Mouse (Mus musculus) left cerebral cortex, postnatal 36 days (tissue): ENCODE measurements around the gene Nrarp. TPM values are rescaled to one million over a fixed set of nuclear protein-coding genes. Genes with fewer than 3 reads are reported as not detected.

Source experiments
- DNase-seq, 2 experiments: peaks; one replicate each; pipeline ENCODE4 v3.0.0; 2021 to 2022; ENCODE audit warnings: low spot score in 2 of 2, mixed read lengths in 1 of 2
- intact Hi-C: fragments of 180-260 bp; cut with DNase I; formaldehyde crosslinking; loops from one replicate; pipeline ENCODE4 v1.15.1; 2025
- total RNA-seq, 2 experiments: library from RNA; stranded (reverse); gene quantifications; 2 replicates each; pipeline ENCODE4 v1.2.3; 2021

Gene Nrarp
- total RNA-seq, result 10 to 100 TPM; 19.7 to 30.7 TPM

- intact Hi-C loops, result loop anchor here (5.0 kb wide), 1 partner anchor 83 kb away; the partner anchor contains the start of gene Noxa1
These were observed at the start of gene Nrarp for GRCm38 (mm10) chr2:25180478-25180903. TSS of gene Nrarp (plus strand) at chr2:25180758.

GRCm38 (mm10) chr2:25131601-25132000, 49.0 kb upstream of the Nrarp start:
- intact Hi-C loops, result no loop called here
- no peak for DNase-seq

More at GRCm38 (mm10) chr2:25180478-25180903, at the start of gene Nrarp:
- peak; percentile 90 for DNase-seq

- DNase-seq, result no peak
- intact Hi-C loops, result no loop called here
These were observed 42.7 kb upstream of the Nrarp start for GRCm38 (mm10) chr2:25137832-25138231.

- no peak for DNase-seq
- intact Hi-C loops, result no loop called here
These were observed 39.4 kb upstream of the Nrarp start for GRCm38 (mm10) chr2:25141185-25141584.

- intact Hi-C loops, result no loop called here
- DNase-seq, result no peak
These were observed 38.6 kb upstream of the Nrarp start for GRCm38 (mm10) chr2:25141921-25142320.

- intact Hi-C loops, result no loop called here
- DNase-seq, result no peak
These were observed 35.2 kb upstream of the Nrarp start for GRCm38 (mm10) chr2:25145346-25145745.

GRCm38 (mm10) chr2:25147398-25147797, 33.2 kb upstream of the Nrarp start:
- DNase-seq, result no peak
- intact Hi-C loops, result no loop called here

- intact Hi-C loops, result no loop called here
- DNase-seq, result no peak
These were observed 32.7 kb upstream of the Nrarp start for GRCm38 (mm10) chr2:25147892-25148291.

GRCm38 (mm10) chr2:25149643-25150042, 30.9 kb upstream of the Nrarp start:
- DNase-seq, result no peak
- intact Hi-C loops, result no loop called here

- no peak for DNase-seq
- intact Hi-C loops, result no loop called here
These were observed 29.1 kb upstream of the Nrarp start for GRCm38 (mm10) chr2:25151280-25151956.

- no peak for DNase-seq
- intact Hi-C loops, result no loop called here
These were observed 24.4 kb upstream of the Nrarp start for GRCm38 (mm10) chr2:25156177-25156576.

GRCm38 (mm10) chr2:25156990-25157389, 23.6 kb upstream of the Nrarp start:
- intact Hi-C loops, result no loop called here
- no peak for DNase-seq

GRCm38 (mm10) chr2:25157655-25158054, 22.9 kb upstream of the Nrarp start:
- intact Hi-C loops, result no loop called here
- DNase-seq, result no peak

GRCm38 (mm10) chr2:25167481-25167880, 13.1 kb upstream of the Nrarp start:
- intact Hi-C loops, result no loop called here
- no peak for DNase-seq

GRCm38 (mm10) chr2:25167919-25168664, 12.5 kb upstream of the Nrarp start:
- peak in 1 of 2 experiments; percentile 48 for DNase-seq
- intact Hi-C loops, result no loop called here

- DNase-seq, result no peak
These were observed 11.9 kb upstream of the Nrarp start for GRCm38 (mm10) chr2:25168665-25168978.

GRCm38 (mm10) chr2:25169778-25170177, 10.8 kb upstream of the Nrarp start:
- intact Hi-C loops, result no loop called here
- DNase-seq, result no peak

More at GRCm38 (mm10) chr2:25168665-25168978, 11.9 kb upstream of the Nrarp start:
- intact Hi-C loops, result no loop called here

- intact Hi-C loops, result no loop called here
- no peak for DNase-seq
These were observed 10.0 kb upstream of the Nrarp start for GRCm38 (mm10) chr2:25170326-25171100.

GRCm38 (mm10) chr2:25171101-25171768, 9.3 kb upstream of the Nrarp start:
- no peak for DNase-seq
- intact Hi-C loops, result no loop called here

GRCm38 (mm10) chr2:25171769-25172153, 8.8 kb upstream of the Nrarp start:
- intact Hi-C loops, result no loop called here
- no peak for DNase-seq
